Mouse (Mus musculus) lung, embryonic 15.5 days (tissue): ENCODE data around the gene Smyd3. TPM values are rescaled to one million over a fixed set of nuclear protein-coding genes. Genes with fewer than 3 reads are reported as not detected.

ENCODE experiments used
- ATAC-seq: fragments of 200-750 bp; cut with Nextera tagmentation; 2 replicates; pipeline ENCODE4 v1.8.0; 2017; ENCODE audit warnings: moderate number of reproducible peaks, borderline replicate concordance; ENCODE audit not compliant: low FRiP score, low TSS enrichment; ENCODE audit errors: extremely low read depth
- H3K27ac ChIP-seq: fragments of 300-500 bp; sonication (generic); 2 replicates; pipeline ENCODE4 v1.5.1; 2015; ENCODE audit warnings: moderate library complexity, mild to moderate bottlenecking, inconsistent platforms
- H3K27me3 ChIP-seq: fragments of 300-500 bp; sonication (generic); 2 replicates; pipeline ENCODE4 v1.6.1; 2015; ENCODE audit warnings: inconsistent platforms
- H3K36me3 ChIP-seq: fragments of 300-500 bp; sonication (generic); 2 replicates; pipeline ENCODE4 v1.6.1; 2015; ENCODE audit warnings: inconsistent platforms
- H3K4me1 ChIP-seq: fragments of 300-500 bp; sonication (generic); 2 replicates; pipeline ENCODE4 v1.6.1; 2015; ENCODE audit warnings: inconsistent platforms
- H3K4me2 ChIP-seq: fragments of 300-500 bp; sonication (generic); 2 replicates; pipeline ENCODE4 v1.6.1; 2015; ENCODE audit warnings: inconsistent platforms, mild to moderate bottlenecking, moderate library complexity
- H3K4me3 ChIP-seq: fragments of 300-500 bp; sonication (generic); 2 replicates; pipeline ENCODE4 v1.5.1; 2015; ENCODE audit warnings: mild to moderate bottlenecking, inconsistent platforms
- H3K9ac ChIP-seq: fragments of 300-500 bp; sonication (generic); 2 replicates; pipeline ENCODE4 v1.6.1; 2015; ENCODE audit warnings: inconsistent platforms
- H3K9me3 ChIP-seq: fragments of 300-500 bp; sonication (generic); 2 replicates; pipeline ENCODE4 v1.6.1; 2016; ENCODE audit warnings: inconsistent platforms
- whole genome bisulfite sequencing: fragments of 180-500 bp; shearing (Covaris S2); methylation state at CpG from one replicate; pipeline ENCODE4 v1.1.7; 2015; 5-methylcytosine and 5-hydroxymethylcytosine counted together
- polyA plus RNA-seq: library from polyadenylated mRNA; unstranded; fragments of >200 nt; fragmentation: Nextera tagmentation; extraction: Ambion mirVana; gene quantifications from 2 replicates; pipeline ENCODE4 v1.2.1, GENCODE M21; 2015

Gene Smyd3
- polyA plus RNA-seq, 1 experiment from 2014 or later = 18.3 TPM

DNA sequence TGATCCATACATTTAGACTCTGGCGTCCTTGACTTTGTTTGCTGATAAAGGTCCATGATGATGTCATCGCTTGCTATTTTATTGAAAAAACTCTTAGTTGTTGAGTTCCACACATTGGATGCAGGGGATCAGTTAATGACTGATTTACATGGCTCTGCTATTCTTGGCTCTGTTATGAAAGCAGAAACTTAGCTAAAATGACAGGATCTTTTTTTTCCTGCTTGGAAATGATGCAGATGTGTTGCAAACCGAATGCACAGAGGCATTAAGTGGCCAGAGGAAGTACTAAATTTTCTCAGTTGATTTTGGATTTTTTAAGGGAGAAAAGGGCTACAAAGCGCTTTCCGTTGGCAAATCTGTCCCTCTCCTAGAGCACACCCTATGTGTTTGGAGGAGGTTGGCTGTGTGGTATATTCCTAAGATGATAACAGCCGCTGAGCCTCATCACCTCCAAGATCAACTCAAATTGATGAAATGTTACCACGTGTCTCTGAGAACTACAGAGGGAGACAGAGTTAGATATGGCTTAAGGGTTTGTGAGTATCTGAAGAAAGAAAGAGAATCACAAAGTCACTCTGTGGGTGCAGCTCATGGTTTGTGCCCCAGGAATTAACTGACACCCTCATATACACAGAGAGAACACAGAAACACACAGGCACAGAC, 402.9 kb downstream of the Smyd3 start:
- Histone ChIP-seq H3K4me2 (no peak overlapping the region), H3K9me3 (no peaks in the 10 kb centered on the region), H3K36me3 (no peaks in the 10 kb centered on the region), H3K4me3 (no peak overlapping the region), H3K9ac (no peak overlapping the region), H3K27ac (no peak overlapping the region), H3K27me3 (no peaks in the 10 kb centered on the region), H3K4me1 (no peaks in the 10 kb centered on the region)
- no peak for ATAC-seq
- 56% methylated on average over 7 of the region's 7 CpGs for WGBS

DNA sequence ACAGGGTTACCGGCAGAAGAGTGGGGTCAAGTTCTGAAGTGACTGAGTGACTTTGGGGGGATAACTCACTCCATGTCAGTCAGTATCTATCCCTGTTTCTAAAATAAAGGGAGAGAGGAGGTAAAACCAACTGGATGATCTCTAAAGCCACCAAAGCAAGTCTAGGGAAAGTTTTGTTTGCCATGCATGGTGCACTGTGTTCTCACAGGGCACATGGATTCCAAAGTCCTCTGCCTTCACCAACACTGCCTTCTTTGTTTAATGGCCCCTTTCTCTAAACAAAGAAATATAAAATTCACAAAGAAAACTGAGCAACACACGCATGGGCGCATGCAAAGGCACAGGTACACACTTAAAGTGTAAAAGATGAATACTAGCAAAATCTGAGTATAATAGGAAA, 403.5 kb downstream of the Smyd3 start:
- Histone ChIP-seq H3K27ac (no peak overlapping the region), H3K4me1 (no peaks in the 10 kb centered on the region)

DNA sequence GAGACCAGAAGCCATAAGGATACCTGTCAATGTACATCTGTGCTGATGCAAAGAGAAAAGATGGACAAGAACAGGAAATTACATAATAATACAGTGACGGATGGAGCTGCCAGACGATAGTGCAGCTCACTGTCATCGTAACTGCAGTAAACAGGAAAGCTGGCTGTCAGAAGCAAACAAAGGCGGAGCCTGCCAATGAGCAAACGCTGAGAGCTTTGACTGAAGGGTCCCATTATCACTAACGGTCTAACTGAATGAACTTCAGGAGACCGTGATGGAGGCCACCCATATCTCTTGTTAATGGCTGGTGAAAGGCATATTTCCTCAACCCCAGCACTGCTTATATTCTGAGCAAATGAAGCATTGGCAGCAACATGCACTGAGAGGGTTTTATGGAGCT, 409.1 kb downstream of the Smyd3 start:
- Histone ChIP-seq H3K4me2 (no peak overlapping the region), H3K36me3 (no peaks in the 10 kb centered on the region), H3K4me3 (no peak overlapping the region), H3K27ac (no peak overlapping the region), H3K9ac (no peak overlapping the region), H3K4me1 (no peaks in the 10 kb centered on the region), H3K27me3 (no peaks in the 10 kb centered on the region), H3K9me3 (no peaks in the 10 kb centered on the region)
- no peak for ATAC-seq
- WGBS = 22% methylated on average over 7 of the region's 7 CpGs

More for the DNA sequence above, 403.5 kb downstream of the Smyd3 start:
- H3K27me3 ChIP-seq = no peaks in the 10 kb centered on the region
- no peak overlapping the region for H3K4me3 ChIP-seq
- no peaks in the 10 kb centered on the region for H3K9me3 ChIP-seq
- H3K4me2 ChIP-seq = no peak overlapping the region
- no peak for ATAC-seq
- no peaks in the 10 kb centered on the region for H3K36me3 ChIP-seq
- H3K9ac ChIP-seq = no peak overlapping the region
- WGBS = 88% methylated on average over 3 of the region's 3 CpGs

DNA sequence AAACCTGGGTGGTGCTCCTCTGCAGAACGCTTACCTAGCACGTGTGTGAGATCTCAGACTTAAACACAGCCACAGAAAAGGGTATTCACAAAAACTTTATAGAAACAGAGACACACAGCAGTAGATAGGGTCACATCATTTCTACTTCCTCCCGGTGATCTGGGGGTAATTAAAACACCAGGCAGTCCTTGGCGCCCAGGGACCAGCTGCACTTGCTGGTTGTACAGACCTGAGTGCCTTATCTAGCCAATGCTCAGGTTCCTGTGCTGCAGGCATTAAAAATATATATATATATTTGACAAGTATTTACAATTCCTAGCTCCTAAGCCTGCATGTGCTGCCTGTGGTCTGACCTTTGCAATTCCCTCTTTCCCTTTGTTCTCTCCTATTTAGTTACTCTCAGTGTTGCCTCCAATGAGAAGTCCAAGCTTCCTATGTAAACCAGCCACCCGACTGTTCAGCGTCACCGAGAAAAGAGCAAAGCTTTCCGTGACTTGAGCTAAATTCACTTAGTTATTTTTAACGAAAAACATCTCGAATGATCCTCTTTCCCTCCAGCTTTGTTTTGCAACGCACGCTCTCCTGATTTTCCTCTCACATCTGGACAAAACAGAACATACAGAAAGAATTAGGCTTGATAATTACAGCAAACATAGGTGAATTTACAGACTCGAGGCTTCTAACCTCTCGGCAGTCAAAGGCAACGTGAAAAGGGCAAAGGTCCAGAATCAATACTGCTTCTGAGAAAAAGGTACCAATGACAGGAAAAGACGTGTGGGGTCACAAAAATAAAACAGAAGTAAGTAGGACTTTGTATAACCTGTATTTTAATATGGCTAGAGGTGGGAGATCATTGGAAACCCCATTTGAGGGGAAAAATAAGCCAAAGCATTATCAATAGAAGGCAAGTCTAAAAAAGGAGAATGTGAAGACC, 409.8 kb downstream of the Smyd3 start:
- H3K36me3 ChIP-seq = no peaks in the 10 kb centered on the region
- ATAC-seq = no peak
- no peaks in the 10 kb centered on the region for H3K4me1 ChIP-seq
- H3K4me2 ChIP-seq = no peak overlapping the region
- no peak overlapping the region for H3K9ac ChIP-seq
- 37% methylated on average over 16 of the region's 16 CpGs for WGBS
- H3K27ac ChIP-seq = no peak overlapping the region
- no peaks in the 10 kb centered on the region for H3K27me3 ChIP-seq
- no peaks in the 10 kb centered on the region for H3K9me3 ChIP-seq
- no peak overlapping the region for H3K4me3 ChIP-seq

DNA sequence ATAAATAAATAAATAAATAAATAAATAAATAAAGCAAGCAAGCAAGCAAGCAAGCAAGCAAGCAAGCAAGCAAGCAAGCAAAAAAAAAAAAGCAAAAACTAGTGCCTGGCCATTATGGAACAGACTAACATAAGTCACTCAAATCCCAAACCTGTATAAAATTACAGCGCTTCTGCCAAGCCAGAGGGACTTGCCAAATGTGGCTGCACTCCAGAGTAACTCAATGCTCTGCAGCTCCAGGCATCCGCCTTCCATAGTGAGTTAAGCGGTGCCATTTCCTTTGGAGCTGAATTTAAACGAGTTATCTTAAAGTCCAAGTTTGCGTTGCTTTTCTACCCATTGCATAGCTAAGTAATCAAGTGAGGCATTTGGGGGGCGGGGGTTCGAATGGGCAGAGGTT, 410.6 kb downstream of the Smyd3 start:
- H3K4me1 ChIP-seq = no peaks in the 10 kb centered on the region
- no peaks in the 10 kb centered on the region for H3K27me3 ChIP-seq
- no peak overlapping the region for H3K27ac ChIP-seq
- peak; percentile 65; the same call in 1 of the 2 replicates for ATAC-seq
- H3K36me3 ChIP-seq = no peaks in the 10 kb centered on the region
- H3K4me2 ChIP-seq = no peak overlapping the region
- H3K9ac ChIP-seq = no peak overlapping the region
- H3K4me3 ChIP-seq = no peak overlapping the region
- no peaks in the 10 kb centered on the region for H3K9me3 ChIP-seq
- WGBS = 37% methylated on average over 7 of the region's 7 CpGs

DNA sequence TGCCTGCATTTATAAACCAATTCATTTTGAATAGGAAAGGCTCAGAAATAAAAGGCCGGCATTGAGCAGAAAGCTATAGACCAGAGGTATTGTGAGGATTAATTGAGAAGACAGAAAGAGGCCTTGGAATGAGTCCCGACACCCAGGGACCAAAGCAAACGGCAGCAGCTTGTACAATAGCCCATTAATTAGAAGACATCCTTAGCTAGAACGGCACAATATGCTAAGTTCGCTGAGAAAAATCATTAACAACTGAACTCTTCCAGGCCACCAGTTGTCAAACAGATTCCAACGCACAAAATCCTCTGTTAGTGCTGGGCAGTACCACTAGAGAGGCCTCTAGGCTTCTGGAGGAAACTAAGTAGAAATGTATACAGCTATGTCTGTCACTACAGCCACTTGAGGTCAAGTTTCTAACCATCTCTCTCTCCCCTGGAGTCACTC, 411.1 kb downstream of the Smyd3 start:
- Histone ChIP-seq H3K27me3 (no peaks in the 10 kb centered on the region), H3K4me2 (no peak overlapping the region), H3K36me3 (no peaks in the 10 kb centered on the region), H3K4me3 (no peak overlapping the region), H3K27ac (no peak overlapping the region), H3K4me1 (no peaks in the 10 kb centered on the region), H3K9me3 (no peaks in the 10 kb centered on the region), H3K9ac (no peak overlapping the region)
- peak; percentile 27; the same call in 1 of the 2 replicates for ATAC-seq
- WGBS = 64% methylated on average over 6 of the region's 6 CpGs

DNA sequence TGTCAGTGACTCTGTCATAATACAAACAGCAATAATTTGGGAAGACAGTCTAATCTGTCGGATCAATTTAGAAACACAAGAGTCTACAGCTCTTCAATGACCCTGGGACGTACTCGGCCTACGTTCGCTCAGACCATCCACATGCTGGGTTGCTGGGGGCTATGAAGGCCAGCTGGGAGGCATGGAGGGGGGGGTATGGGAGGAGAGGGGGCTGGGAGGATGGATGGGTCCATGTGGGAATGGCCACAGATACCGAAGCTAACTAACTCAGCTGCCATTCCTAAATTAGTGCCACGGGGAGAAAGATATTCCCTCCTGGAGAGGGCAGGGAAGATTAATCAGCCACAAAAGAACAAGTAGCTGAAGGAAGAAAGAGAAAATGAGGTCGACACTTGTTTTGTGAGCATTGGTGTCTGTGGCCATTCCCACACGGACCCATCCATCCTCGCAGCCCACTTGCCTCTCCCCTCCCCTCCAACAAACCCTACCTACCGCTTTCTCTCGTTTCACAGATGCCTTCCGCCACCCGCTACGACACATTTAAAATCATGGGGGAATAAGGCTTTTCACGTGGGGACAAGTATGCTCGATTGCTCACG, 411.6 kb downstream of the Smyd3 start:
- no peaks in the 10 kb centered on the region for H3K9me3 ChIP-seq
- H3K4me1 ChIP-seq = no peaks in the 10 kb centered on the region
- H3K4me2 ChIP-seq = no peak overlapping the region
- no peaks in the 10 kb centered on the region for H3K27me3 ChIP-seq
- no peak overlapping the region for H3K9ac ChIP-seq
- no peaks in the 10 kb centered on the region for H3K36me3 ChIP-seq
- no peak overlapping the region for H3K27ac ChIP-seq
- H3K4me3 ChIP-seq = no peak overlapping the region
- ATAC-seq = no peak
- 89% methylated on average over 18 of the region's 18 CpGs for WGBS

DNA sequence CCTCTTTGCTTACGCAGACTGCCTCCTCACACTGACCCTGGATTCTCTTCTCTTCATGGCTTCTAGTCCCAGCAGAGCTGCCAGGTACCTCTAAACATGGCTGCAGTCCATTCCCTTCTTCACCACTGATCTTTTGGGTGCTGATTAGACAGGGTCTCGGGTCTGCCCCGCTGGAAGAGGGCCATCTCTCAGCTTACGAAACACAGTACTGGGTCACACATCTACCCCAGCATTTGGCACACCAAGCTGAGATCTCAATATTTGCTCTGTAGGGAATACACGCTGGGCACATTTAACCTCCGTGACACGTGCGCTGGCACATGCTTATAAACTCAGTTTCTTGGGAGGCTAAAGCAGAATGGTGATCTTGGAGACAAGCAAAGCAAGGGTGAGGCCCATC, 413.4 kb downstream of the Smyd3 start:
- Histone ChIP-seq H3K36me3 (no peaks in the 10 kb centered on the region), H3K4me1 (no peaks in the 10 kb centered on the region), H3K27ac (no peak overlapping the region), H3K9me3 (no peaks in the 10 kb centered on the region), H3K4me2 (no peak overlapping the region), H3K4me3 (no peak overlapping the region), H3K9ac (no peak overlapping the region), H3K27me3 (no peaks in the 10 kb centered on the region)
- no peak for ATAC-seq
- WGBS = 85% methylated on average over 8 of the region's 8 CpGs

DNA sequence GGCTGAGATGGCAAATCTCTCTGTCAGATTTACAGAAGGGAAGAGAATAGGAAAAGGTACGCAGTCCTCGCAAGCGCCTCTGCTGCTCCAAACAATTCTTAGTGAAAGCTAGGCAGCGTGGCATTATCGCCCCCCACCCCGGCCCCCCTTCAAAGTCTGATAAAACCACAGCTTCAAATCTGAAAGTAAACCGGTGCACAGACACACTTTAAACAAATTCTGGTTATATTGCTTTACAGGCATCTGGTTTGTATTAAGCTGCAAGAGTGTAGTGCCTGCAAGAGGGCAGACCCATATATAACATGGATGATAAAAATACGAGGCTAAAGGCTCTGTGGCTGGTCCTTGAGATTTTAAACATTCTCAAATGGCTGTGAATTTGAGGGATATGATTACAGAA, 420.8 kb downstream of the Smyd3 start:
- Histone ChIP-seq H3K36me3 (no peaks in the 10 kb centered on the region), H3K27me3 (no peaks in the 10 kb centered on the region), H3K27ac (no peak overlapping the region), H3K4me2 (no peak overlapping the region), H3K9ac (no peak overlapping the region), H3K9me3 (no peaks in the 10 kb centered on the region), H3K4me3 (no peak overlapping the region), H3K4me1 (no peaks in the 10 kb centered on the region)
- no peak for ATAC-seq
- 53% methylated on average over 8 of the region's 8 CpGs for whole genome bisulfite sequencing

DNA sequence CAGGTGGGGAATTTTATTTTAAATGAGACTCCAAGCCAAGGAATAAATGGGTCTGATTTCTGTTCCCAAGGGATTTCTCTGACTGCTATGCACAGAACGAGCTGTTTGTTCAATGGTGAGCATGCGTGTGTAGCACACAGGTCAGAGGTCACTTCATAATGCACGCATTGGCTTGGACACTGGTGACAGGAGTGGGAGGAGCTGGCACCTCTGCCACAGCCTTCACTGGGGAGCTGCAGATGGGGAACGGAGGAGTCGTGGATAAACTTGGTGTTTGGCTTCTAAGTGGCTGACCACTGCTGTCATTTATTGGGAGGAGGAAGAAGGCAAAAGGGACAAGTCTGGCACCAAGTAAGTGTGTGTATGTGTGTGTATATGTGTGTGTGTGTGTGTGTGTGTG, 421.5 kb downstream of the Smyd3 start:
- 36% methylated on average over 5 of the region's 5 CpGs for WGBS
- Histone ChIP-seq H3K36me3 (no peaks in the 10 kb centered on the region), H3K9ac (no peak overlapping the region), H3K9me3 (no peaks in the 10 kb centered on the region), H3K4me2 (no peak overlapping the region), H3K4me3 (no peak overlapping the region), H3K4me1 (no peaks in the 10 kb centered on the region), H3K27ac (no peak overlapping the region), H3K27me3 (no peaks in the 10 kb centered on the region)
- ATAC-seq = no peak

DNA sequence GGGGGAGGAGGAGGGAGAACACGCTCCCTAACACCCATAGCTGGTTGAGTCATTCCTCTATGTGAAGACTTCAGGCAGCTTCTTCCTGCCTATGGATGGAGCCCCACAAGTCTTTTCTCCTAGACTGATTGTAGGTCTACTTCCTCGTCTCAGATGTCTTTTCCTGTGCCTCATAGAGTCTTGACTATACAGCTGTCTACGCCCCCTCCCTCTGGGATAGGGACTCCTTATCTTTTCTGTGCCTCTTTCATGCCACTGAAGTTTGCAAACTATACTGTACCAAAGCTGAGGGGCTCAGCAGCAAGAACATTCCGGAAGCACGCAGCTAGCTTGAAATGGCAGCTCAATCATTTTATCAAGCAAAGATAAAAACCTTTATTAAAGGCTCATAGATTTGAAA, 428.7 kb downstream of the Smyd3 start:
- H3K4me1 ChIP-seq = 0 out of 2 replicates have a peak, but pooled peaks cover 4% of the 10 kb centered on the region
- no peaks in the 10 kb centered on the region for H3K27me3 ChIP-seq
- H3K36me3 ChIP-seq = no peaks in the 10 kb centered on the region
- ATAC-seq = no peak
- no peak overlapping the region for H3K4me2 ChIP-seq
- H3K27ac ChIP-seq = no peak overlapping the region
- no peak overlapping the region for H3K9ac ChIP-seq
- 68% methylated on average over 5 of the region's 5 CpGs for WGBS
- no peak overlapping the region for H3K4me3 ChIP-seq
- no peaks in the 10 kb centered on the region for H3K9me3 ChIP-seq
